Mouse (Mus musculus): ENCODE data around the gene Grip1. TPM values are rescaled to one million over a fixed set of nuclear protein-coding genes. Genes with fewer than 3 reads are reported as not detected.

The Grip1 gene
- polyA plus RNA-seq, 1 experiment, result 0.08 TPM

DNA sequence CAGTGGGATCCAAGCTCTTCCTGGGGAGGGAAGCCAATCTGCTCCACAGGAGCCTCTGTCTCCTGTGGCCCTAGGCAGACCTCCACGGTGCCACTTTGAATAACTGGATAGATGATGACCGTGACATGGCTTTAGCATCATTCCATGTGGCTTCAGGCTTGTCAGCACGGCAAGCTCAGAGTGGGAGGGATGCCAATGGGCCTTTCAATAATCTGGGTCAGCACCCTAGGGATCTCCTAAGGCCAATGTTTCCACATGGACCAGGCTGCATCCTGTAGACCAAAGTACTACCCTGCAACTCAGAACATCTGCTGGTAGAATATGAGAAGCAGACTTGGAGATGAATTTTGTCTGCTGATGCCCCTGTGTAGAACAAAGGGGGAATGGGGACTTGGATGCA is 414.1 kb downstream of the Grip1 start:
- H3K79me2 ChIP-seq (ENCODE audit: control insufficient read depth, insufficient read depth), result no peaks in the 10 kb centered on the region
- no peak overlapping the region for H3ac ChIP-seq (ENCODE audit: control insufficient read depth, insufficient read length)
- TF ChIP-seq SRF (IDR thresholded peaks at IDR 0.05; ENCODE audit: control insufficient read depth, insufficient read length, low read depth) (no peak), CEBPB (IDR thresholded peaks at IDR 0.05; ENCODE audit: insufficient read depth, poor library complexity, severe bottlenecking) (no peak), MAX (IDR thresholded peaks at IDR 0.05; ENCODE audit: low read depth) (no peak), E2F4 (IDR thresholded peaks at IDR 0.05; ENCODE audit: insufficient read depth) (no peak), TCF3 (IDR thresholded peaks at IDR 0.05; ENCODE audit: insufficient read length, low read depth) (no peak), POLR2AphosphoS2 (IDR thresholded peaks at IDR 0.05; ENCODE audit: insufficient read length, low read depth) (no peak), REST (IDR thresholded peaks at IDR 0.05; ENCODE audit: insufficient read depth, insufficient read length) (no peak)
- H3K4me3 ChIP-seq, result no peak overlapping the region
- no peaks in the 10 kb centered on the region for H3K36me3 ChIP-seq (ENCODE audit: control insufficient read depth, insufficient read depth)
- H3K4me2 ChIP-seq (ENCODE audit: low read depth), result no peak overlapping the region
- H3K27me3 ChIP-seq (ENCODE audit: control insufficient read depth, insufficient read depth, insufficient read length), result no peaks in the 10 kb centered on the region

GRCm38 (mm10) chr10:119868995-119869579 is 415.5 kb downstream of the Grip1 start:
- Histone ChIP-seq H3K4me2 (ENCODE audit: low read depth) (no peak overlapping the region), H3K27me3 (ENCODE audit: control insufficient read depth, insufficient read depth, insufficient read length) (no peaks in the 10 kb centered on the region), H3ac (ENCODE audit: control insufficient read depth, insufficient read length) (no peak overlapping the region), H3K36me3 (ENCODE audit: control insufficient read depth, insufficient read depth) (no peaks in the 10 kb centered on the region), H3K79me2 (ENCODE audit: control insufficient read depth, insufficient read depth) (no peaks in the 10 kb centered on the region), H3K4me3 (no peak overlapping the region)
- TF ChIP-seq SRF (IDR thresholded peaks at IDR 0.05; ENCODE audit: control insufficient read depth, insufficient read length, low read depth) (no peak), MYOG (IDR thresholded peaks at IDR 0.05; ENCODE audit: control insufficient read depth in 1 of 3, insufficient read depth in 1 of 3, insufficient read length in 2 of 3, low read depth in 2 of 3) (no peak), REST (IDR thresholded peaks at IDR 0.05; ENCODE audit: insufficient read depth, insufficient read length) (no peak), MAX (IDR thresholded peaks at IDR 0.05; ENCODE audit: low read depth) (no peak), POLR2AphosphoS2 (IDR thresholded peaks at IDR 0.05; ENCODE audit: insufficient read length, low read depth) (no peak), POLR2A (IDR thresholded peaks at IDR 0.05; ENCODE audit: insufficient read length, low read depth) (no peak), MYOD1 (IDR thresholded peaks at IDR 0.05; ENCODE audit: control insufficient read depth in 1 of 3, insufficient read length in 2 of 3, low read depth in 2 of 3) (no peak), USF1 (IDR thresholded peaks at IDR 0.05; ENCODE audit: low read depth) (no peak), CEBPB (IDR thresholded peaks at IDR 0.05; ENCODE audit: insufficient read depth, poor library complexity, severe bottlenecking) (no peak), TCF3 (IDR thresholded peaks at IDR 0.05; ENCODE audit: insufficient read length, low read depth) (no peak), E2F4 (IDR thresholded peaks at IDR 0.05; ENCODE audit: insufficient read depth) (no peak), TCF12 (IDR thresholded peaks at IDR 0.05; ENCODE audit: insufficient read depth, poor library complexity, severe bottlenecking) (no peak)

DNA sequence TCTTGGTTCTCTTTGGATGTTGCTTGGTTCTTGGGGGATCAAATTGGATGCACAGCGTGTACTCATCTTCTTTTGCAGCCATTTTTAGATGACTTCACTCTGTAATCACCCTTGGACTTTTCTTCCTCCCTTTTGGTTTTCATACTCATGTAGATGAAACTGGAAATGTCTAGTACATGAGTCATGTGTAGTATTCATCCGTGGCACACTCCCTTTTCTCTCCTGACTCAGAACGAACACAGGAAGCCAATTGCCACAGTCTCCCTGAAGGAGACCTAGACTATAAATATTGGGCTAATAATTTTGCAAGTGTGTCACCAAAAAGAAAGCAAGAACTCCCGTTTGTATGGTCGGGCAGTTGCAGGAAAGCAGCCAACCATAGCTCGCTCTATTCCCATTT is 423.1 kb downstream of the Grip1 start:
- Histone ChIP-seq H3K36me3 (ENCODE audit: control insufficient read depth, insufficient read depth) (no peaks in the 10 kb centered on the region), H3K27me3 (ENCODE audit: control insufficient read depth, insufficient read depth, insufficient read length) (no peaks in the 10 kb centered on the region), H3ac (ENCODE audit: control insufficient read depth, insufficient read length) (no peak overlapping the region), H3K79me2 (ENCODE audit: control insufficient read depth, insufficient read depth) (no peaks in the 10 kb centered on the region), H3K4me3 (no peak overlapping the region), H3K4me2 (ENCODE audit: low read depth) (peak overlapping the region; percentile 44)
- no peak for TF ChIP-seq MAX (IDR thresholded peaks at IDR 0.05; ENCODE audit: low read depth)
- no peak for TF ChIP-seq REST (IDR thresholded peaks at IDR 0.05; ENCODE audit: insufficient read depth, insufficient read length)
- no peak for TF ChIP-seq SRF (IDR thresholded peaks at IDR 0.05; ENCODE audit: control insufficient read depth, insufficient read length, low read depth)
- no peak for TF ChIP-seq MYOD1 (IDR thresholded peaks at IDR 0.05; ENCODE audit: control insufficient read depth in 1 of 3, insufficient read length in 2 of 3, low read depth in 2 of 3)
- no peak for TF ChIP-seq MYOG (IDR thresholded peaks at IDR 0.05; ENCODE audit: control insufficient read depth in 1 of 3, insufficient read depth in 1 of 3, insufficient read length in 2 of 3, low read depth in 2 of 3)
- TF ChIP-seq TCF3 (IDR thresholded peaks at IDR 0.05; ENCODE audit: insufficient read length, low read depth), result no peak
- TF ChIP-seq USF1 (IDR thresholded peaks at IDR 0.05; ENCODE audit: low read depth), result no peak
- TF ChIP-seq CEBPB (IDR thresholded peaks at IDR 0.05; ENCODE audit: insufficient read depth, poor library complexity, severe bottlenecking), result no peak

DNA sequence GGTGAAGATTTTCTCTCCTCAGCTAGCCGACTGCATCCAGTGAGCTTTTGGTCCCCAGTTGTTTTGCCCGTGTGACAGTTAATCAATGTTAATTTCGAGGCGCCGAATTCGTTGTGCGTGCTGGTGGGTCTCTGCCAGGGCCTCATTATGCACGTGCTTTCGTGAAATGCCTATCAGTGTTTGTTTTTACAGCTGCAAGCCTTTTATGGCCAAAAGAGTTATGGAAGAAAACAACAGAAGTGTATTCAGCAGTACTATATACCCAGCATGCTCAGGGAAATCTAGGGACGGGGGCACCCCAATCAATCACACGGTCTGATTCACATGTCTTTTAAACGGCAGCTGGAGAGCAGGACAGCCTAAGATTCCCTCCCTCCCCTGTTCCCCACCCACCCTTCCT is 424.7 kb downstream of the Grip1 start:
- Histone ChIP-seq H3K4me2 (ENCODE audit: low read depth) (no peak overlapping the region), H3K36me3 (ENCODE audit: control insufficient read depth, insufficient read depth) (no peaks in the 10 kb centered on the region), H3K79me2 (ENCODE audit: control insufficient read depth, insufficient read depth) (no peaks in the 10 kb centered on the region), H3K4me3 (no peak overlapping the region), H3ac (ENCODE audit: control insufficient read depth, insufficient read length) (no peak overlapping the region), H3K27me3 (ENCODE audit: control insufficient read depth, insufficient read depth, insufficient read length) (no peaks in the 10 kb centered on the region)
- no peak for TF ChIP-seq E2F4 (IDR thresholded peaks at IDR 0.05; ENCODE audit: insufficient read depth)

DNA sequence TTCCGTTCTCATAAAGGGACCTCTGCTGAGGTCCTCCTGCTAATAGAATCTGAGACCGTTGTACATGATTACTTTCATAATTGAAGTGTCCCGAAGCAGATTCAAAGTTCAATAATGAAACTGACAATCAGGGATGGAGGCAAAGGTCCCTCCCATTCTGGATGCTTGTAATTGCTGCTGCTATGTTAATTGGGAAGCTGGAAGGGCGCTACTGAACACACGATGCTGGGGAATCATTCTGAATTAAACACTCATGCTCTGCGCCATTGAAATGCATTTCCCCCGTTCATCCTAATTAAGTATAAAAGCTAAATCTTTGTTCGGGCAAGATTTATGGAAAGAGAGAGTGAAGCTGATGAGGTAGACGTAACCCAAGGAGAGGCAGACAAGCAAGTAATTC is 431.0 kb downstream of the Grip1 start:
- Histone ChIP-seq H3K36me3 (ENCODE audit: control insufficient read depth, insufficient read depth) (no peaks in the 10 kb centered on the region), H3K4me3 (no peak overlapping the region), H3ac (ENCODE audit: control insufficient read depth, insufficient read length) (no peak overlapping the region), H3K4me2 (ENCODE audit: low read depth) (no peak overlapping the region), H3K79me2 (ENCODE audit: control insufficient read depth, insufficient read depth) (no peaks in the 10 kb centered on the region), H3K27me3 (ENCODE audit: control insufficient read depth, insufficient read depth, insufficient read length) (no peaks in the 10 kb centered on the region)
- TF ChIP-seq MYOG (IDR thresholded peaks at IDR 0.05; ENCODE audit: control insufficient read depth in 1 of 3, insufficient read depth in 1 of 3, insufficient read length in 2 of 3, low read depth in 2 of 3) (no peak), POLR2AphosphoS2 (IDR thresholded peaks at IDR 0.05; ENCODE audit: insufficient read length, low read depth) (no peak), SRF (IDR thresholded peaks at IDR 0.05; ENCODE audit: control insufficient read depth, insufficient read length, low read depth) (no peak), TCF12 (IDR thresholded peaks at IDR 0.05; ENCODE audit: insufficient read depth, poor library complexity, severe bottlenecking) (no peak), USF1 (IDR thresholded peaks at IDR 0.05; ENCODE audit: low read depth) (no peak), MAX (IDR thresholded peaks at IDR 0.05; ENCODE audit: low read depth) (no peak), REST (IDR thresholded peaks at IDR 0.05; ENCODE audit: insufficient read depth, insufficient read length) (no peak), MYOD1 (IDR thresholded peaks at IDR 0.05; ENCODE audit: control insufficient read depth in 1 of 3, insufficient read length in 2 of 3, low read depth in 2 of 3) (no peak), CEBPB (IDR thresholded peaks at IDR 0.05; ENCODE audit: insufficient read depth, poor library complexity, severe bottlenecking) (no peak)

Data from myocyte (in vitro differentiated cells).